Mouse (Mus musculus): ENCODE measurements around the gene Gstk1. TPM values are rescaled to one million over a fixed set of nuclear protein-coding genes. Genes with fewer than 3 reads are reported as not detected.

Gstk1 gene
- total RNA-seq, 2 experiments from 2014 or later, result 10.3 to 13.3 TPM

- peak in 1 of 2 experiments; percentile 11 for DNase-seq (ENCODE audit: low spot score in 2 of 2)
Measured at GRCm38 (mm10) chr6:42265391-42266330, 19.9 kb downstream of the Gstk1 start.

DNA sequence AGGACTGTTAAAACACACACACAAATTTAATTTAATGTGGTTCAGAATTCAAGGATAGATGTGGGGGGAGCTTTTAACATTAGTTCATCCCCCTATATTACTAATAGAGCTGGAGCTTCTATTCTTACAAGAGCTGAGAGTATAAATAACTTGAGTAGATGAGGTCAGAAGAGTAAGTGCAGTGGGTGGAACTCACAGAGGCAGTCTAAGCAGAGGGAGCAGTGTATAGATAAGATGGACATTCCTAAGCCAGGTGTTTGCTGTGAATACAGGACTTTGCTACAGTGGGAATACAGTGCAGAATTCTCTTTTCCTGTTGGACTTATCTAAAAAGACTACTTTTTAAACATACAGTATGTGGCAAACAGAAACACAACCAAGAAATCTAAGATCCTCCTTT is 25.1 kb downstream of the Gstk1 start:
- DNase-seq (ENCODE audit: low spot score in 2 of 2), result no peak

GRCm38 (mm10) chr6:42276151-42276550 is 30.4 kb downstream of the Gstk1 start:
- no peak for DNase-seq (ENCODE audit: low spot score in 2 of 2)

DNA sequence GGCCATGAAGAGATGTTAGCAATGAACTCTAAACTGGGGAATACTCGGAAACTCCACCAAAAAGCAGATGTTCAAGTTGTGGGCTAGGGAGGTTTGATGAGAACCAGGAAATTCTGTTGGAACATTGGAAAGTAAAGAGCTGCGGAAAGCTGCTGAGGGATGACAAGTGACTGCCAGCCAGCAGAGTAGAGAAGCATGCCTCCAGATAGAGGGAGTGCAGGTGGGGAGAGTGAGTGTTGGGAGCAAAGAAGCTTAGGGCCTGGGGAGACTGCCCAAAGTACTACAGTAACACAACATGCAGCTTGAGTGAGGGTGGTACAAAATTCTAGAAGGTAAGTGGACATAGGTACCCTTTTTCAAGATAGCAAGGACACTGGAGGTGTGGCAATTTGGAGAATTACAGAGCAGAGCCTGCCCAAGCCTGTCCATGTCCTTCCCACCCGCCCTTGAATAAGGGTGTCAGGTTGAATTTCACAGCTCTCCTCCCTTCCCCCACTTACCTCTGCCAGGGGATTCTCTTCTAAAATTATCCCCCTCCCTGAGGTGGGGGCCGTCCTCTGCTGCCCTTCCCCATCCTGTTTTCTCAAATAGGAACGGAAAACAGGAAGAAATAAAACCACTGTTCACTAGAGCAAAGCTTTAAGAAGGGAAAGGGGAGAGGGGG is 37.3 kb downstream of the Gstk1 start:
- DNase-seq (ENCODE audit: low spot score in 2 of 2), result no peak

GRCm38 (mm10) chr6:42286448-42286847 is 40.7 kb downstream of the Gstk1 start, which contains the start of gene Clcn1:
Gene Clcn1 (plus strand): TSS chr6:42286685.
- DNase-seq (ENCODE audit: low spot score in 2 of 2), result no peak

- no peak for DNase-seq (ENCODE audit: low spot score in 2 of 2)
Measured at GRCm38 (mm10) chr6:42287562-42287961, 41.8 kb downstream of the Gstk1 start.

GRCm38 (mm10) chr6:42293327-42293726 is 47.6 kb downstream of the Gstk1 start:
- no peak for DNase-seq (ENCODE audit: low spot score in 2 of 2)

GRCm38 (mm10) chr6:42295549-42296094 is 49.9 kb downstream of the Gstk1 start:
- no peak for DNase-seq (ENCODE audit: low spot score in 2 of 2)

GRCm38 (mm10) chr6:42299362-42299761 is 53.6 kb downstream of the Gstk1 start:
- DNase-seq (ENCODE audit: low spot score in 2 of 2), result no peak

Other genes starting within 250 kb of the Gstk1 start
- gene Sva, start 207.5 kb upstream of the Gstk1 start, total RNA-seq (2021), result not detected
- gene Tas2r139, start 105.0 kb upstream of the Gstk1 start, total RNA-seq (2021), result not detected
- gene Tas2r144, start 30.6 kb upstream of the Gstk1 start, total RNA-seq (2021), result not detected
- gene Tmem139, start 16.0 kb downstream of the Gstk1 start, total RNA-seq (2021), result not detected
- 10 to 100 TPM; 17.4 to 24.0 TPM for gene Casp2, start 19.1 kb downstream of the Gstk1 start, total RNA-seq (2021)
- gene Clcn1, start 40.8 kb downstream of the Gstk1 start, total RNA-seq (2021), result 1 to 10 TPM; 2.8 to 3.6 TPM
- gene Fam131b, start 78.7 kb downstream of the Gstk1 start, total RNA-seq (2021), result 10 to 100 TPM; 80.2 to 82.8 TPM
- gene Zyx, start 103.7 kb downstream of the Gstk1 start, total RNA-seq (2021), result 10 to 100 TPM; 39.5 to 40.3 TPM
- gene Epha1, start 127.3 kb downstream of the Gstk1 start, total RNA-seq (2021), result under 1 TPM; 0.13 to 0.20 TPM
- not detected for gene Tas2r143, start 154.3 kb downstream of the Gstk1 start, total RNA-seq (2021)
- gene Tas2r135, start 159.5 kb downstream of the Gstk1 start, total RNA-seq (2021), result not detected
- gene Tas2r126, start 188.6 kb downstream of the Gstk1 start, total RNA-seq (2021), result not detected
- gene Olfr458, start 219.3 kb downstream of the Gstk1 start, total RNA-seq (2021), result not detected
- gene Olfr457, start 230.4 kb downstream of the Gstk1 start, total RNA-seq (2021), result not detected
- not detected for gene Olfr456, start 241.3 kb downstream of the Gstk1 start, total RNA-seq (2021)

All from layer of hippocampus, adult 18-20 months (tissue).